Mouse (Mus musculus) midbrain, embryonic 16.5 days (tissue): ENCODE data around the gene Tmem25. TPM values are rescaled to one million over a fixed set of nuclear protein-coding genes. Genes with fewer than 3 reads are reported as not detected.

ENCODE experiments used
- ATAC-seq: fragments of 200-750 bp; cut with Nextera tagmentation; 2 replicates; pipeline ENCODE4 v1.8.0; 2017; ENCODE audit warnings: moderate TSS enrichment
- H3K27ac ChIP-seq: fragments of 300-500 bp; sonication (generic); 2 replicates; pipeline ENCODE4 v1.5.1; 2014; ENCODE audit warnings: mild to moderate bottlenecking, low read length, mixed read lengths
- H3K27me3 ChIP-seq: fragments of 300-500 bp; sonication (generic); 2 replicates; pipeline ENCODE4 v1.6.1; 2014; ENCODE audit warnings: low read depth, low read length, mixed read lengths; ENCODE audit not compliant: control insufficient read depth, insufficient read depth
- H3K36me3 ChIP-seq: fragments of 300-500 bp; sonication (generic); 2 replicates; pipeline ENCODE4 v1.6.1; 2014; ENCODE audit warnings: mild to moderate bottlenecking, low read length, moderate library complexity, mixed read lengths; ENCODE audit not compliant: control insufficient read depth, insufficient read depth
- H3K4me1 ChIP-seq: fragments of 300-500 bp; sonication (generic); 2 replicates; pipeline ENCODE4 v1.6.1; 2014; ENCODE audit warnings: mild to moderate bottlenecking, low read length, mixed read lengths; ENCODE audit not compliant: control insufficient read depth, insufficient read depth
- H3K4me2 ChIP-seq: fragments of 300-500 bp; sonication (generic); 2 replicates; pipeline ENCODE4 v1.6.1; 2014; ENCODE audit warnings: mild to moderate bottlenecking, low read length, mixed read lengths
- H3K4me3 ChIP-seq: fragments of 300-500 bp; sonication (generic); 2 replicates; pipeline ENCODE4 v1.5.1; 2014; ENCODE audit warnings: low read depth, mild to moderate bottlenecking, low read length, moderate library complexity, mixed read lengths
- H3K9ac ChIP-seq: fragments of 300-500 bp; sonication (generic); 2 replicates; pipeline ENCODE4 v1.6.1; 2014; ENCODE audit warnings: low read depth, low read length, mixed read lengths
- H3K9me3 ChIP-seq: fragments of 300-500 bp; sonication (generic); replicated peaks from 2 replicates; pipeline ENCODE4 v1.6.1; 2014; ENCODE audit warnings: mild to moderate bottlenecking, low read length, mixed read lengths; ENCODE audit not compliant: control insufficient read depth, poor library complexity, severe bottlenecking
- WGBS: fragments of 180-500 bp; shearing (Covaris S2); extraction: QIAGEN DNeasy Blood & Tissue Kit; methylation state at CpG from one replicate; pipeline ENCODE4 v1.1.7; 2014; 5-methylcytosine and 5-hydroxymethylcytosine counted together
- polyA plus RNA-seq: library from polyadenylated mRNA; unstranded; fragments of >200 nt; fragmentation: Nextera tagmentation; extraction: Ambion mirVana; gene quantifications from 2 replicates; pipeline ENCODE4 v1.2.1, GENCODE M21; 2015

The Tmem25 gene
- polyA plus RNA-seq, 1 experiment from 2014 or later, result 19.8 TPM

DNA sequence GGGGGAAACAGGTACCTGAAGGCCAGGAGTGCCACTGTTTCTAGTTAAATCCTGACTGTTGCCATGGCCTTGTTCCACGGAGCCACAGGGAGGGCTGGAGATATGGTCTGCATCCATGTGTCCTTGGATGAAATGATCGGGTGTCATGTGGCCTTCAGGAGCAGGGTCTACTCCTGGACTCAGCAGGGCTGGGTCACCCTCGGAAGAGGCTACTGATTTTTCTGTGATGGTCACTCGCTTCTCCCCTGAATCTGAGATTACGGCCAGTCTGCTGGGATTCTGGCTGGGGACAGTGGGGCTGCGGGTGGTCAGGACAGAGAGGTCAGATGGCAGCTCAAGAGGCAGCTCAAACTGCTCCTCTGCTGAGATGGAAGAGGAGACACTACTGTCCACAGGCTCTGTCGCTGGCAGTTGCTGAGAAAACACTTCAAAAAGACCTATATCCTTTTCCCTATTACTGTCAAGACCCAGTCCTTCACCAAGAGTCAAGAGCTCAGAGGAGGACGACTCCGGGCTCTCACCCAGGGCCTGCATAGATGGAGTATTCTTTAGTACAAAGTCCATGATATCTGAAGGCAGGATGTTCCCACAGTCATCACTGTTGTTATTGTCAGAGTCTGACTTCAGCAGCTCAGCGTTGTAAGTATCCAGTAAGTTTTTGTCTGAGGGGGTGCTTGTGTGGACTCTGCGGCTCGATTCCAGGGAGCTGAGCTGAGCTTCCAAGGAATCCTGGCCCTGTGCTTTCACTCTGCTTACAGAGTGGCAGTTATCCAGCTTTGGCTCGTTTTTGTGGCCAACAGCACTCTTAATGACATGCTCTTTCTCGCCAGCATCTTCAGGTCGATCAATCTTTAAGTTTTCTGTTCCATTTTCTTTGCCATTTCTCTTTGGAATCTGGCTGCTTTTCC lies 21.1 kb upstream of the Tmem25 start:
- 92% methylated on average over 15 of the region's 15 CpGs for WGBS
- no peak for ATAC-seq
- Histone ChIP-seq H3K4me2 (no peak overlapping the region), H3K27ac (no peak overlapping the region), H3K9me3 (no peaks in the 10 kb centered on the region), H3K9ac (no peak overlapping the region), H3K36me3 (peaks cover 72% of the 10 kb centered on the region), H3K27me3 (no peaks in the 10 kb centered on the region), H3K4me3 (no peak overlapping the region), H3K4me1 (no peaks in the 10 kb centered on the region)

DNA sequence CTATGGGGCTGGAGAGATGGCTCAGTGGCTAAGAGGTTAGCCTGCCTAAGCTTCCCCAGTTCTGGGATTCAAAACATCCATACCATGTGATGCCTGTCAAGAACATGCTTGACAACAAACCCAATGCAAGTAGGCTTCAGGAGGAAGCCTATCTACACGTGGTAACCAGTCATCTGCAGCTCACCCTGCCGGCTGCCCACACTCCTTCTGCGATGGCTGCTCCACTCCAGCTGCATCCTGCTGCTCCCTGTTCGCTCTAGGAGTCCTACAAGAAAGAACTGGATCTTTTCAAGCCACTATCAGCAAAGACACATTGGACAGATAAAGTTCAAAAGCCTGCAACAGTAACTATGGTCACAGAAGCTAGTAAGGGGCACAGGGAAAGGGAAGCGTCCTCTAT lies 18.4 kb upstream of the Tmem25 start:
- H3K4me1 ChIP-seq, result no peaks in the 10 kb centered on the region
- H3K27ac ChIP-seq, result no peak overlapping the region
- H3K9ac ChIP-seq, result no peak overlapping the region
- H3K4me2 ChIP-seq, result no peak overlapping the region
- H3K9me3 ChIP-seq, result no peaks in the 10 kb centered on the region
- 91% methylated on average over 5 of the region's 5 CpGs for WGBS
- ATAC-seq, result no peak
- H3K27me3 ChIP-seq, result no peaks in the 10 kb centered on the region
- no peak overlapping the region for H3K4me3 ChIP-seq
- H3K36me3 ChIP-seq, result peaks cover 72% of the 10 kb centered on the region

DNA sequence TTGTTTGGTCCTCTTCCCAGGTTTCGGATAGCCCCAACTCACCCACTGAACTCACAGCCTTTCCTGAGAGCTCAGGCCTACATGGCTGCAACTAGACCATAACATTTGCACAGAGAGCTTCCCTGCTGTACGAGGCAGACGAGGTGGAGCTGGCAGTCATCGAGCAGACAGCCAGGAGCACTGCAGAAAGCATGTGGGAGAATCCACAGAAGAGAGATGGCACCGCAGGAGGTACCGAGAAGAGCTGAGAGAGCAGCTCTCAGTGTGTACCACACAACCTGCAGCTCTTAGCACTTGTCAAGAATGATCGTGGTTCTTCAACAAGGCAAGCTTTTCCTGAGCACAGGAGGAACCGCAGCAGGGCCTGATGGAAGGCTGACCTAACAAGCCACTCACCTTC lies 15.1 kb upstream of the Tmem25 start:
- Histone ChIP-seq H3K27me3 (no peaks in the 10 kb centered on the region), H3K4me2 (no peak overlapping the region), H3K4me3 (no peak overlapping the region), H3K36me3 (peaks cover 58% of the 10 kb centered on the region), H3K9ac (no peak overlapping the region), H3K27ac (no peak overlapping the region), H3K9me3 (no peaks in the 10 kb centered on the region), H3K4me1 (no peaks in the 10 kb centered on the region)
- WGBS, result 96% methylated on average over 8 of the region's 8 CpGs
- ATAC-seq, result no peak

DNA sequence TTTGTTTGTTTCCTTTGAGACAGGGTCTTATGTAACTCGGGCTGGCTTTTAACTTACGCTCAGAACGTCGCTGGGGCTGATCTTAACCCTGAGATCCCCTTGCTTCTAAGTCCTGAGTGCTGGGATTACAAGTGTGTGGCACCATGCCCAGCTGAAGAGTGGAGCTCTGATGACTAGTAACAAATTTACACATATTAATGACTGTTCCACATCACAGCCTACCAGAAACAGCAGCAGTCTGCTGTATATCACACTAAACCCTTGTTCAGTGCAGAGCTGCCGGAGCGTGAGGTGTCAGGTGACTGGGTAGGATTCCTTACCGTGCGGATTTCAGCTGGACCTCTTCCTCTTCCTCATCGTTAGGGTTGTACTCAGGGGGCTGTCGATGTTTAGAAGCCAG lies 11.2 kb upstream of the Tmem25 start:
- H3K9ac ChIP-seq, result no peak overlapping the region
- 91% methylated on average over 10 of the region's 10 CpGs for WGBS
- no peaks in the 10 kb centered on the region for H3K4me1 ChIP-seq
- no peak for ATAC-seq
- no peaks in the 10 kb centered on the region for H3K9me3 ChIP-seq
- peaks cover 61% of the 10 kb centered on the region for H3K36me3 ChIP-seq
- no peak overlapping the region for H3K4me2 ChIP-seq
- no peak overlapping the region for H3K4me3 ChIP-seq
- no peaks in the 10 kb centered on the region for H3K27me3 ChIP-seq
- H3K27ac ChIP-seq, result no peak overlapping the region

DNA sequence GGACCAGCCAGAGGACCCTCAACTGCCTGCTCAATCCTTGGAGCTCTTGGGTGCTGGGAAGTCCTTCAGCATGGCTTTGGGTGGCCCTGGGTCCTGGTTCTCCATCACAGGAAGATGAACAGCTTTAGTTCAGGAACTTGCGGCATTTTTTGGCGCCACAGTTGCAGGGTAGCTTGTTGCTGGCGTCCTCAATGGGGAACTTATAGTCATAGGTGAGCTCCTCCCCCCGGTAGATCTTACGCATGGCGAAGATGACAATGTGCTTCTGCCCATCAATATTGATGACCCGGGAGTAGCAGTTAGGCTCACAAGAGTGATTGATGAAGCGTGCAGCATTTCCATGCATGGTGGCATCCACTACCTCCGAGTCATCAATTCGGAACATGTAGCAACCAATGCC lies 8.7 kb upstream of the Tmem25 start:
- Histone ChIP-seq H3K27ac (no peak overlapping the region), H3K9ac (no peak overlapping the region), H3K4me1 (no peaks in the 10 kb centered on the region), H3K4me3 (no peak overlapping the region), H3K4me2 (no peak overlapping the region), H3K9me3 (no peaks in the 10 kb centered on the region), H3K36me3 (peaks cover 46% of the 10 kb centered on the region), H3K27me3 (no peaks in the 10 kb centered on the region)
- ATAC-seq, result no peak
- WGBS, result 96% methylated on average over 10 of the region's 10 CpGs

DNA sequence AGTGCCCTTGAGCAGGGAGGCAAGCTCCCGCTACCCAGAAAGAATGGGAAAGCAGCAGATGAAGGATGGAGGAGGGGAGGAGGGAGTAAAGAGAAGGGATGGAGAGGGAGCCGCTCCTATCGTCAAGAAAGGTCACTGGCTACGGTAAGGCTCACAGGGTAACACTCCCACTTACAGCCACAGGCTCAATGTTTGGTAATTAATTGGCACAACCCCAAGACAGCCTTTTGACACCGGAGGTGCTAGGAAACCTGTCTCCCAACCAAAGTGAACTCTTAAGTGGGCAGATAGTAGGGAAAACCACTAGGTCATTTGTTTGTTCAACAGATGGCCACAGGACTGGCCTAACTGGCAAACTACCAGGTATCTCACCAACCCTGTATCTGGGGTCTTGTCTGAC lies 8.0 kb upstream of the Tmem25 start:
- Histone ChIP-seq H3K27me3 (no peaks in the 10 kb centered on the region), H3K27ac (no peak overlapping the region), H3K4me3 (no peak overlapping the region), H3K9ac (no peak overlapping the region), H3K4me2 (no peak overlapping the region), H3K4me1 (no peaks in the 10 kb centered on the region), H3K9me3 (no peaks in the 10 kb centered on the region), H3K36me3 (peaks cover 42% of the 10 kb centered on the region)
- ATAC-seq, result no peak
- WGBS, result 65% methylated on average over 5 of the region's 5 CpGs

DNA sequence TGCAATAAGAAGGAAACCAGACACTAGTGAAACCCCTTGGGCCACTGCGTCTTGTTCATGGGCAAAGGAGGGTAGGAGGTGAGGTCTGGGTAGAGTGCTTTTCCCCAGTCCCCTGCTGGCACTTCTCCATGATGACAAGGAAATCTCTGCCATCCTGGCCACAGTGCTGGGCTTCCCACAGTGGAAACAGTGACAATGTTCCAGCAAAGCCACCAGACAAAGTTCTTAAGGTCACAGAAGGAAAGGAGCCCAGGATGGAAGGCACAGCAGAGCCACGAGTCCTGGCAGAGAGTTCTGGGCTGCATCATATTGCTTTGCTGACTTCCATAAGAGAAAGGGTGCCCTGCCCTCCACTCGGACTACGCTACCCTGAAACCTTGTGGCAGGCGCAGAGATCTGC lies 6.4 kb upstream of the Tmem25 start:
- H3K4me3 ChIP-seq, result no peak overlapping the region
- ATAC-seq, result no peak
- H3K4me2 ChIP-seq, result no peak overlapping the region
- no peak overlapping the region for H3K27ac ChIP-seq
- no peaks in the 10 kb centered on the region for H3K9me3 ChIP-seq
- H3K27me3 ChIP-seq, result no peaks in the 10 kb centered on the region
- H3K36me3 ChIP-seq, result peaks cover 40% of the 10 kb centered on the region
- no peaks in the 10 kb centered on the region for H3K4me1 ChIP-seq
- WGBS, result 94% methylated on average over 5 of the region's 5 CpGs
- H3K9ac ChIP-seq, result no peak overlapping the region

DNA sequence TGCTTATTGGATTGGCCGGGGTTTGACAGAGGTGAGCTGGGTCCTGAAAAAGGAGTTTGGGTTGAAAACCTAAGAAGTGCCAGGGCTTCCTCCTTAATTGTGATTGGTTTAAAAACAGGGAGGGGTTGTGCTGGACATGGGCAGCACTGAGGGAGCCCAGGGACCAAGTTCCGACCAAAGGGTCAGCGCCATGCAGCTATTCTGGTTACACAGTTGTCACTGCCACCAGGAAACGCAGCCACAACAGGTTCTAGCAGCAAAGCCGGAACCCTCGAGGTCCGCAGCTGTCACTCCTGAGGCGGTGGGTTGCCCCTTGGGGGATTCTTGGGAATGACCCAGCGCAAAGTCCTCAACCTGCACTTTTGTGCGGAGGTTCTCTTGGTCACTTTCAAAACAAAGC lies 5.6 kb upstream of the Tmem25 start:
- Histone ChIP-seq H3K4me3 (no peak overlapping the region), H3K27ac (no peak overlapping the region), H3K27me3 (no peaks in the 10 kb centered on the region), H3K4me2 (no peak overlapping the region), H3K9ac (no peak overlapping the region), H3K9me3 (no peaks in the 10 kb centered on the region), H3K36me3 (peaks cover 32% of the 10 kb centered on the region), H3K4me1 (peaks cover 4% of the 10 kb centered on the region)
- 90% methylated on average over 10 of the region's 10 CpGs for WGBS
- ATAC-seq, result no peak

DNA sequence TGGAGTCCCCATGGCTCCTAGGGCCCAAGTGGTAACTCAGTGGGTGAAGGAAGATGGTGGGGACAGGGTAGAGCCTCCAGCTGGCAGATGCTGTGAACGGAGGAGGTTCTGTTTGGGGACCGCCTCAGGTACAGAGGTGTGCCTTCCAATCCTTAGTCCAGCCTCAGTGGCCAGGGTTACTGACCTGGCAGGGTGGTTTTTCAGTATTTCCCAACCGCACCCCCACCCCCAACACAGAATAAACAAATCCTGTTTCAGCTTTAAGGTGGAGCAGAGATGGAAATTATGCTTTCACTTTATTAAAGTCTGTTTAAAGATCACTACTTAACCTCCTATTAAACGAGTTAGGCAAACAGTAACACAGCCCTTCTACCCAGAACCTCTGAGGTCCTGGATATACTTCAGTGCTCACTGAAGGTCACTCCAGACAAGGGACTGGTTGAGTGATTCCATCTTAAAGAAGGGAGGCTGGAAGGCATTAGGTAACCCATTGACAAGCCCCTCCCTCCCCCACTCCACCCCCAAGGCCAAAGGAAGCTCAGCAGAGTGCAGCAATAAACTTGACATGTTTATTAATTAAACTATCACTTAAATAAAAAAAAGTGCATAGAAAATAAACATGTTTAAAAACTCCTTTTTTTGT lies 3.8 kb upstream of the Tmem25 start, which contains the start of gene Ttc36:
Gene Ttc36 (minus strand): TSS at position 265 of the 643 bp plus-strand sequence.
- no peak within 1 kb of the TSS for H3K4me2 ChIP-seq
- H3K4me3 ChIP-seq, result no peak within 1 kb of the TSS
- peaks cover 14% of the 10 kb centered on the region for H3K4me1 ChIP-seq
- H3K36me3 ChIP-seq, result peaks cover 23% of the 10 kb centered on the region
- WGBS, result 79% methylated on average over 4 of the region's 4 CpGs
- peaks cover 2% of the 10 kb centered on the region; the same call in 1 of the 2 replicates for H3K27me3 ChIP-seq
- no peak within 1 kb of the TSS for H3K27ac ChIP-seq
- no peaks in the 10 kb centered on the region for H3K9me3 ChIP-seq
- ATAC-seq, result no peak
- H3K9ac ChIP-seq, result no peak within 1 kb of the TSS
